Mouse (Mus musculus) embryonic fibroblast, embryonic 13.5 days (primary cell): ENCODE data around the gene Dppa4. TPM values are rescaled to one million over a fixed set of nuclear protein-coding genes. Genes with fewer than 3 reads are reported as not detected.

Experiments used
- H3K27ac ChIP-seq: 2 replicates; pipeline ENCODE4 v1.5.1; 2012; ENCODE audit warnings: low read length, control low read depth, inconsistent platforms; ENCODE audit not compliant: insufficient read depth
- H3K4me1 ChIP-seq: 2 replicates; pipeline ENCODE4 v1.6.1; 2011; ENCODE audit warnings: low read length; ENCODE audit not compliant: control insufficient read depth, insufficient read depth
- H3K4me3 ChIP-seq: 2 replicates; pipeline ENCODE4 v1.5.1; 2011; ENCODE audit warnings: mild to moderate bottlenecking, control low read depth, low read length; ENCODE audit not compliant: insufficient read depth
- CTCF ChIP-seq: IDR thresholded peaks from 2 replicates; pipeline ENCODE4 v1.5.1; 2011; ENCODE audit warnings: mild to moderate bottlenecking, control low read depth, low read length, moderate library complexity, borderline replicate concordance; ENCODE audit not compliant: insufficient read depth
- POLR2A ChIP-seq: IDR thresholded peaks from 2 replicates; pipeline ENCODE4 v1.6.1; 2011; ENCODE audit warnings: low read depth, mild to moderate bottlenecking, control low read depth, low read length, moderate library complexity
- polyA plus RNA-seq: library from polyadenylated mRNA; stranded (reverse); fragments of >200 nt; gene quantifications from 2 replicates; pipeline ENCODE4 v1.2.4, GENCODE M21; 2011; ENCODE audit warnings: low read depth; ENCODE audit not compliant: missing spikeins, insufficient read length

The Dppa4 gene
- polyA plus RNA-seq, 1 experiment = not detected

GRCm38 (mm10) chr16:48323133-48323532, 39.6 kb downstream of the Dppa4 start:
- Histone ChIP-seq H3K4me1 (no peaks in the 10 kb centered on the region), H3K4me3 (no peak overlapping the region), H3K27ac (no peak overlapping the region)
- no peak for TF ChIP-seq CTCF
- TF ChIP-seq POLR2A = no peak

- no peaks in the 10 kb centered on the region for H3K4me1 ChIP-seq
- no peak for TF ChIP-seq CTCF
- TF ChIP-seq POLR2A = no peak
- no peak overlapping the region for H3K4me3 ChIP-seq
- no peak overlapping the region for H3K27ac ChIP-seq
Measured at GRCm38 (mm10) chr16:48323602-48324345, 40.2 kb downstream of the Dppa4 start.

- H3K4me3 ChIP-seq = no peak overlapping the region
- H3K27ac ChIP-seq = no peak overlapping the region
- TF ChIP-seq POLR2A (no peak), CTCF (no peak)
- H3K4me1 ChIP-seq = no peaks in the 10 kb centered on the region
Measured at GRCm38 (mm10) chr16:48326903-48327302, 43.4 kb downstream of the Dppa4 start.

- H3K27ac ChIP-seq = no peak overlapping the region
- TF ChIP-seq CTCF = no peak
- no peak for TF ChIP-seq POLR2A
- H3K4me3 ChIP-seq = no peak overlapping the region
- no peaks in the 10 kb centered on the region for H3K4me1 ChIP-seq
Measured at GRCm38 (mm10) chr16:48328420-48328819, 44.9 kb downstream of the Dppa4 start.

GRCm38 (mm10) chr16:48331822-48332221, 48.3 kb downstream of the Dppa4 start:
- Histone ChIP-seq H3K4me3 (no peak overlapping the region), H3K27ac (no peak overlapping the region), H3K4me1 (no peaks in the 10 kb centered on the region)
- no peak for TF ChIP-seq POLR2A

GRCm38 (mm10) chr16:48335326-48335725, 51.8 kb downstream of the Dppa4 start:
- TF ChIP-seq CTCF (no peak), POLR2A (no peak)

More at GRCm38 (mm10) chr16:48335326-48335725, 51.8 kb downstream of the Dppa4 start:
- Histone ChIP-seq H3K27ac (no peak overlapping the region), H3K4me1 (no peaks in the 10 kb centered on the region), H3K4me3 (no peak overlapping the region)

Other genes starting within 250 kb of the Dppa4 start
- gene Dppa2, start 20.2 kb downstream of the Dppa4 start, polyA plus RNA-seq = not detected in 2 replicates
- gene Gm5485, start 128.7 kb downstream of the Dppa4 start, polyA plus RNA-seq = not detected in 2 replicates
- gene Morc1, start 147.5 kb downstream of the Dppa4 start, polyA plus RNA-seq = 0.38 TPM in 1 of 2 replicates, not detected in the other